Mouse (Mus musculus) hindbrain, postnatal 0 days (tissue): Measurements from ENCODE around the gene Angpt4. TPM values are rescaled to one million over a fixed set of nuclear protein-coding genes. Genes with fewer than 3 reads are reported as not detected.

Experiments
- ATAC-seq: fragments of 200-750 bp; cut with Nextera tagmentation; 2 replicates; pipeline ENCODE4 v1.8.0; 2017; ENCODE audit warnings: mild to moderate bottlenecking, moderate TSS enrichment, moderate library complexity
- DNase-seq: peaks from one replicate; pipeline ENCODE4 v3.0.0-alpha.2; 2015; ENCODE audit warnings: low spot score
- H3K27ac ChIP-seq: fragments of 300-500 bp; sonication (generic); 2 replicates; pipeline ENCODE4 v1.5.1; 2014; ENCODE audit warnings: mild to moderate bottlenecking
- H3K27me3 ChIP-seq: fragments of 300-500 bp; sonication (generic); 2 replicates; pipeline ENCODE4 v1.6.1; 2014; ENCODE audit warnings: low read length, mixed read lengths; ENCODE audit not compliant: insufficient read depth
- H3K36me3 ChIP-seq: fragments of 300-500 bp; sonication (generic); 2 replicates; pipeline ENCODE4 v1.6.1; 2014; ENCODE audit warnings: low read length, mixed read lengths; ENCODE audit not compliant: insufficient read depth
- H3K4me1 ChIP-seq: fragments of 300-500 bp; sonication (generic); 2 replicates; pipeline ENCODE4 v1.6.1; 2014; ENCODE audit warnings: antibody characterized with exemption, low read length, mixed read lengths; ENCODE audit not compliant: insufficient read depth
- H3K4me2 ChIP-seq: fragments of 300-500 bp; sonication (generic); 2 replicates; pipeline ENCODE4 v1.6.1; 2014; ENCODE audit warnings: low read depth, mild to moderate bottlenecking, low read length, moderate library complexity, mixed read lengths
- H3K4me3 ChIP-seq: fragments of 300-500 bp; sonication (generic); 2 replicates; pipeline ENCODE4 v1.5.1; 2014; ENCODE audit warnings: low read length
- H3K9ac ChIP-seq: fragments of 300-500 bp; sonication (generic); replicated peaks from 2 replicates; pipeline ENCODE4 v1.6.1; 2014; ENCODE audit warnings: mild to moderate bottlenecking, low read length, moderate library complexity, mixed read lengths
- H3K9me3 ChIP-seq: fragments of 300-500 bp; sonication (generic); 2 replicates; pipeline ENCODE4 v1.6.1; 2016; ENCODE audit warnings: low read length, mixed read lengths
- CTCF ChIP-seq: IDR thresholded peaks from 2 replicates; pipeline ENCODE4 v1.5.1; 2016; ENCODE audit warnings: antibody characterized with exemption, control low read depth, low read depth
- WGBS: fragments of 180-500 bp; shearing (Covaris S2); extraction: QIAGEN DNeasy Blood & Tissue Kit; methylation state at CpG from one replicate; pipeline ENCODE4 v1.1.7; 2014; 5-methylcytosine and 5-hydroxymethylcytosine counted together
- polyA plus RNA-seq: library from polyadenylated mRNA; unstranded; fragments of >200 nt; fragmentation: Nextera tagmentation; extraction: Ambion mirVana; gene quantifications from 2 replicates; pipeline ENCODE4 v1.2.1, GENCODE M21; 2015
- total RNA-seq: library from RNA; depleted of rRNA; stranded (reverse); fragments of >200 nt; gene quantifications from 2 replicates; pipeline ENCODE4 v1.2.3, GENCODE M21; 2014

Gene Angpt4
- total and polyA plus RNA-seq, 2 experiments from 2014 or later = 0.10 to 0.28 TPM

DNA sequence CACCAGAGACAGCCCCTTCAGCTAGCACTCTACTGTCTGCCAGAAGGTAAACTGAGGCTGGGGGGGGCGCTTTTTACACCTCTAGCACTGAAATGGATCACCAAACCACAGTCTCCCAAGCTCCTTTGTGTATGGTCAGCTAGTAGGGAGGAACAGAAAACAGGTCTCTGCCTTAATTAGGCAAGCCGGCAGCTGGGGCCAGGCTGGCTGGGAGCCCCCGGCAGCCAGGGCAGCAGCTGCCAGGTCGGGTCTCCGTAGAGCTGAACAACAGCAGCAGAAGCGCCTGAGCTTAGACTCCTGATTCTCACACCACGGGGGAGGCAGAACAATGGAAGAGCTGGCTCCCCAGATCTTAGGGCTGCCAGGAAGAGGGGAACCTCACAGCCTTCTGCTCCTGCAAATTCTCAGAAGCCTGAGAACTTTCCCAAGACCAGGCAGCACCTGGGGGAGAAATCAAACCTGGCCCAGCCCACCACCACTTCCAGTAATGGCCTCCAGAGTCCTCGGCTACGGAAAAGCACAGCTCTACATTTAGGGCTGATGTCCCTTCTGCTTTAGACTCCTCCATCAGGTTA is 56.3 kb downstream of the Angpt4 start:
- no peaks in the 10 kb centered on the region for H3K9me3 ChIP-seq
- H3K4me3 ChIP-seq = no peak overlapping the region
- H3K4me1 ChIP-seq = peaks cover 51% of the 10 kb centered on the region
- peak overlapping the region; percentile 31; the same call in 1 of the 2 replicates for H3K4me2 ChIP-seq
- no peak overlapping the region for H3K9ac ChIP-seq
- no peak for TF ChIP-seq CTCF
- peak; percentile 12; the same call in 1 of the 2 replicates for ATAC-seq
- peak overlapping the region; percentile 22; the same call in 1 of the 2 replicates for H3K27ac ChIP-seq
- WGBS = 13% methylated on average over 9 of the region's 9 CpGs
- no peaks in the 10 kb centered on the region for H3K27me3 ChIP-seq
- 0 out of 2 replicates have a peak, but pooled peaks cover 4% of the 10 kb centered on the region for H3K36me3 ChIP-seq
- peak; percentile 76 for DNase-seq

DNA sequence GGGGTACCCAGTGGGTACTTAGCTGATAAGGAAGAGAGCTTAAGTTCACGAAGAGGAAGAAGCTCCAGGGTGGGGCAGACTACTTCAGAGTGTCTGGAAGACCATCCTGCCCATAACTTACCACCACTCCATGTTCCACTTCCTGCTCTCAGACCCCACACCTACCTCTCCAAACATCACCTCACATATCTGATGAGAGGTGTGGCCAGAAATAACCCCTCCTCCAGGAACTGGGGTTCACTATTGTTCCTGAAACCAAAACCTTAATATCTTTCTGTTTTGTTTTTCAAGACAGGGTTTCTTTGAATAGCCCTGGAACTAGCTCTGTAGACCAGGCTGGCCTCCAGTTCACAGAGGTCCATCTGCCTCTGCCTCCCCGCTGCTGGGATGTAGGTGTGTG is 56.8 kb downstream of the Angpt4 start:
- H3K9ac ChIP-seq = no peak overlapping the region
- H3K27ac ChIP-seq = peak overlapping the region; percentile 9; the same call in 1 of the 2 replicates
- 80% methylated on average over 2 of the region's 2 CpGs for WGBS
- DNase-seq (no peak), ATAC-seq (no peak)
- peak overlapping the region; percentile 31; the same call in 1 of the 2 replicates for H3K4me2 ChIP-seq
- TF ChIP-seq CTCF = no peak
- no peaks in the 10 kb centered on the region for H3K9me3 ChIP-seq
- H3K36me3 ChIP-seq = 0 out of 2 replicates have a peak, but pooled peaks cover 4% of the 10 kb centered on the region
- H3K4me1 ChIP-seq = peaks cover 50% of the 10 kb centered on the region
- H3K4me3 ChIP-seq = no peak overlapping the region
- H3K27me3 ChIP-seq = no peaks in the 10 kb centered on the region

DNA sequence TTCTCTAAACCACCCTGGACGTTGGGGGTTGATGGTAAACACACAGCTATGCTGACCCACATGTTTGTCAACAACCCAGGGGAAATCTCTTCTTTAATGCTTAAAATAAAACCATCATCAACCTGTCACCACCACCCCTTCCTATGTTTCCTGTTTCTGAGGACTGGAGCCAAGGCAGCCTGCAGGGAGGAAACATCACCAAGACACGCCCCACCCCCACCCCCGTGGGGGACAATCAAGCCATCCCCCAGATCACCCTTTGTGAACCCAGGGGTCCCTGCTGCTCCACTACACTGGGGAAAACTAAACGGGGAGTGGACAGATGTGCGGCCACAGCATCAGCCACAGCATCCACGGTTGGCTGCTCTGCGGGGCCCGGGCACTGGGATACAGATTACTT is 57.4 kb downstream of the Angpt4 start:
- DNase-seq (no peak), ATAC-seq (no peak)
- Histone ChIP-seq H3K27ac (no peak overlapping the region), H3K9me3 (no peaks in the 10 kb centered on the region), H3K27me3 (no peaks in the 10 kb centered on the region), H3K4me2 (peak overlapping the region; percentile 62; the same call in 1 of the 2 replicates), H3K4me1 (peaks cover 54% of the 10 kb centered on the region), H3K36me3 (0 out of 2 replicates have a peak, but pooled peaks cover 4% of the 10 kb centered on the region), H3K9ac (no peak overlapping the region), H3K4me3 (no peak overlapping the region)
- TF ChIP-seq CTCF = no peak
- 54% methylated on average over 8 of the region's 8 CpGs for WGBS

DNA sequence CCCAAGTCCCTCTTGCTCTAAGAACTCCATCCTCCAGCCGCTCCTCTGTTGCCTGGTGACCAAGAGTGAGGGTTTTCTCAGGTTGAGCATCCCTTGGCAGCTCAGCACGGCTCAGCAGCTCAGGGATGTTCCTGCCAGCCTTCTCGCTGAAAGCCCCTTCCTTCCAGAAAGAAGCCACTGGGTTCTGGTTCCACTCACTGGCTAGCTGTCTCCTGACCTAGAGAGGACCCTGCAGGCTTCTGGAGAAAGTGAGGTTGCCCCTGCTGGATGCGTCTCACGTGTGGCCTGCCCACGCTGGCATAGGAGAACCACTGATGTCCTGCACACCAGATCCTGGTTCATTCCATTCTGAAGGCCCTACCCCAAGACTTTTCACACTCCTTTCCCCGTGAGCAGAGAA is 58.0 kb downstream of the Angpt4 start:
- DNase-seq (no peak), ATAC-seq (no peak)
- Histone ChIP-seq H3K9ac (no peak overlapping the region), H3K4me3 (no peak overlapping the region), H3K27ac (no peak overlapping the region), H3K36me3 (0 out of 2 replicates have a peak, but pooled peaks cover 4% of the 10 kb centered on the region), H3K4me2 (peak overlapping the region; percentile 62), H3K27me3 (no peaks in the 10 kb centered on the region), H3K4me1 (peaks cover 54% of the 10 kb centered on the region), H3K9me3 (no peaks in the 10 kb centered on the region)
- 65% methylated on average over 7 of the region's 7 CpGs for WGBS
- TF ChIP-seq CTCF = no peak

DNA sequence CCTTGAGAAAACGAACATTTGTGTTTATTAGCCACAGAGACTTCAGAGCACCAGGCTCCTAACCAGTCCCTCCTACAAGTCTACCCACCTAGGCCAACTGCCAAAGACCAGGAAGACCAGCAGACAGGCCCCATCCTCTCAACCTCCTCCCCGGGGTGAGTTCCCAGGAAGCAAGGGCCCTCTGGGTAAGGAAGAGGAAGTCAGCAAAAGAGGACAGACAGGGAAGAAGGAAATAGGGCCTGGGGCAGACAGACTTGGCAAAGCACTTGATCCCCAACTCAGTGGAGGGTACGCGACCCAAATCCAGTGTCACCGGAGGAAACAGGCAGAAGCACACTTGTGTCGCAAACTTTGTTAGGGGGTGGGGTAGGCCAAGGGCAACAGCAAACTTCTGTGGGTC is 58.4 kb downstream of the Angpt4 start:
- Histone ChIP-seq H3K4me1 (peaks cover 54% of the 10 kb centered on the region), H3K9me3 (no peaks in the 10 kb centered on the region), H3K4me3 (no peak overlapping the region), H3K36me3 (0 out of 2 replicates have a peak, but pooled peaks cover 4% of the 10 kb centered on the region), H3K9ac (no peak overlapping the region), H3K4me2 (peak overlapping the region; percentile 62), H3K27me3 (no peaks in the 10 kb centered on the region), H3K27ac (no peak overlapping the region)
- ATAC-seq = no peak
- no peak for TF ChIP-seq CTCF
- 72% methylated on average over 6 of the region's 6 CpGs for WGBS
- no peak for DNase-seq

DNA sequence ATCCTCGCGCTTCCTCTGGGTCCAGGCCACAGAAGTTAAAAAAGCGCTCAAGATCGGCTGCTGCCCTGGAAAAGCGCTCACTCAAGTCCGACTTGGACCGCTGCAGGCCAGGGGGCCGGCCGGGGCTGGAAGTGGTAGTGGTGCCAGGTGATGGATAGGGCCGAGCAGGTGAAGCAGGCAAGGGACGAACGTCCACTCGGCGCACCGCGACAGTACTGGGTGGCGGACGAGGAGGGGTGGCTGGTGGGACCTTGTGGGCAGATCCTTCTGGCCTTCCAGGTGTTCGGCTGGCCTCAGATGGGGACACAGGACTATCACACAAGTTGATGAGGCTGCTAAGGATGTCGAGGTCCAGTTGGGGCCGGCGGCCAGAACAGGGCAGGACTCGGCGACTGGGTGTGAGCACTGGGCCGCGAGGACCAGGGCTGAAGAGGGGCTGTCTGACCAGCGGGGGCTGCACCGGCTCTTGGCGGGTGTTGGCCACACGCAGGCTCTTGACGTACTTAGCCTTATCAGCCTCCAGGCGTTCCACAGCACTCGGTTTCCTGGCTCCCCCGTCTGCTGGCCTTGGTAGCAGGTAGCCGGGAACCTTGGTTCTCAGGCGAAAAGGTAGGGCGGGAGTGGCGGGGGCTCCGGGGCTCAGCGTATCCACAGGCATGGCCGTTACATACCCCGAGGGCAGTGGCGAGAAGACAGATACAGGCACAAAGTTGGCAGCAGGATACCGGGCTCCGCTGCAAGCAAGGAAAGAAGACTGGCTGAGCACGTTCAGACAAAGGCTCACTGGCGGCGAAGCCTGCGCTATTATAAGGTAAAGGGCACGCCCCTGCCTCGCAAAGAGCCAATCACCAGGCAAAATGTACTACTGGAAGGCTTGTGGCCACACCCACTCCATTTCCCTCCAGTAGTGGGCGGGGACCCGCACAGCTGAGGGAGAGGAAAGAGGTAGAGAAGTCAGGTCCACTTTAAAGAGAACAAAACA is 59.5 kb downstream of the Angpt4 start:
- no peaks in the 10 kb centered on the region for H3K27me3 ChIP-seq
- peaks cover 54% of the 10 kb centered on the region for H3K4me1 ChIP-seq
- DNase-seq (peak; percentile 94), ATAC-seq (peak; percentile 87)
- H3K36me3 ChIP-seq = 0 out of 2 replicates have a peak, but pooled peaks cover 4% of the 10 kb centered on the region
- H3K9me3 ChIP-seq = no peaks in the 10 kb centered on the region
- H3K27ac ChIP-seq = peak overlapping the region; percentile 73
- H3K4me2 ChIP-seq = peak overlapping the region; percentile 62
- 0 out of 2 replicates have a peak, but pooled peaks have one; percentile 11 for TF ChIP-seq CTCF
- H3K4me3 ChIP-seq = peak overlapping the region; percentile 33
- 43% methylated on average over 51 of the region's 53 CpGs for WGBS
- peak overlapping the region; percentile 51 for H3K9ac ChIP-seq
